Mouse (Mus musculus) liver, adult 2 months (tissue): ENCODE results near the gene Mki67. TPM values are rescaled to one million over a fixed set of nuclear protein-coding genes. Genes with fewer than 3 reads are reported as not detected.
"Not testable (repeated sequence)": the region's sequence is repeated elsewhere in the genome, so short reads cannot be mapped to it uniquely, and the experiment has no call there.

ENCODE experiments used
- DNase-seq: peaks from one replicate; pipeline ENCODE4 v3.0.0-alpha.2; 2011; ENCODE audit warnings: low read depth, low spot score; ENCODE audit errors: extremely low read depth
- H3K27ac ChIP-seq: fragments of 200-500 bp; replicated peaks from 2 replicates; pipeline ENCODE4 v1.5.1; 2012; ENCODE audit warnings: low read depth, mild to moderate bottlenecking, control low read depth, inconsistent platforms, low read length; ENCODE audit not compliant: insufficient read depth
- H3K27me3 ChIP-seq: fragments of 200-500 bp; 2 replicates; pipeline ENCODE4 v1.6.1; 2012; ENCODE audit warnings: mild to moderate bottlenecking, moderate library complexity, low read length, inconsistent platforms; ENCODE audit not compliant: control insufficient read depth, insufficient read depth
- H3K36me3 ChIP-seq: fragments of 200-500 bp; 2 replicates; pipeline ENCODE4 v1.6.1; 2012; ENCODE audit warnings: low read length, inconsistent platforms; ENCODE audit not compliant: control insufficient read depth, insufficient read depth
- H3K4me1 ChIP-seq: fragments of 200-500 bp; 2 replicates; pipeline ENCODE4 v1.6.1; 2011; ENCODE audit warnings: low read length; ENCODE audit not compliant: control insufficient read depth, insufficient read depth
- H3K4me3 ChIP-seq: fragments of 200-500 bp; 2 replicates; pipeline ENCODE4 v1.5.1; 2011; ENCODE audit warnings: low read depth, mild to moderate bottlenecking, control low read depth, low read length, moderate library complexity; ENCODE audit not compliant: insufficient read depth
- H3K79me2 ChIP-seq: fragments of 200-500 bp; 2 replicates; pipeline ENCODE4 v1.6.1; 2012; ENCODE audit warnings: inconsistent platforms, mild to moderate bottlenecking, low read length, moderate library complexity; ENCODE audit not compliant: control insufficient read depth, insufficient read depth
- H3K9ac ChIP-seq: fragments of 200-500 bp; 2 replicates; pipeline ENCODE4 v1.6.1; 2012; ENCODE audit warnings: low read depth, mild to moderate bottlenecking, control low read depth, inconsistent platforms, low read length
- CTCF ChIP-seq: fragments of 200-500 bp; IDR thresholded peaks from 2 replicates; pipeline ENCODE4 v1.5.1; 2011; ENCODE audit warnings: low read depth, low read length, control low read depth
- POLR2A ChIP-seq: fragments of 200-500 bp; IDR thresholded peaks from 2 replicates; pipeline ENCODE4 v1.6.1; 2011; ENCODE audit warnings: low read length, control low read depth; ENCODE audit not compliant: insufficient read depth; ENCODE audit errors: extremely low read depth
- whole genome bisulfite sequencing: fragments of 180-500 bp; shearing (Covaris S2); methylation state at CpG from one replicate; pipeline ENCODE4 v1.1.7; 2018; 5-methylcytosine and 5-hydroxymethylcytosine counted together
- polyA plus RNA-seq: library from polyadenylated mRNA; depleted of rRNA; stranded (reverse); fragments of >200 nt; gene quantifications from 2 replicates; pipeline ENCODE4 v1.2.3, GENCODE M21; 2012
- total RNA-seq: library from RNA; depleted of rRNA; stranded (reverse); fragments of >200 nt; gene quantifications from 2 replicates; pipeline ENCODE4 v1.2.3, GENCODE M21; 2014

The Mki67 gene
- total and polyA plus RNA-seq, 2 experiments: 0.02 to 0.65 TPM

DNA sequence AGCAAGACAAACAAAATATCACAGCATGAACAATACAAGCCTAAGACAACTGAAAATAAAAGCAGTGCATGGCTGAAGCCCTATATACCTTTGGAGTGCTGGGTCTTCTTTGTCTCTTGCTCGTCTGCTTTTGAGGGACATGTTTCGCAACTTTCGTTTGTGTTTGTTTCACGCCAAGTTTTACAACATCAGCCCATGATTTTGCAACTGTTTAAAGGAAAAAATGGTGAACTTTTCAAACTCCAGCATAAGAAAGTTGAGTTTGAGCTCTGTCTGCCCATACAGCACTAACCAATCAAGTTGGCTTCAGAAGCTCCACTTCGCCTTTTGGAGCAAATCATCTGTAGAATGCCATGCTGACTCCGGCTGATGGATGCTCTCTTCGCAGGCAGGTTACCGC, 11.9 kb downstream of the Mki67 start:
- Histone ChIP-seq H3K4me1 (peaks cover 10% of the 10 kb centered on the region), H3K9ac (no peak overlapping the region), H3K4me3 (no peak overlapping the region), H3K79me2 (no peaks in the 10 kb centered on the region), H3K27ac (no peak overlapping the region), H3K27me3 (no peaks in the 10 kb centered on the region), H3K36me3 (no peaks in the 10 kb centered on the region)
- DNase-seq: peak; percentile 94
- TF ChIP-seq CTCF (no peak), POLR2A (no peak)
- 30% methylated on average over 8 of the region's 8 CpGs for WGBS

DNA sequence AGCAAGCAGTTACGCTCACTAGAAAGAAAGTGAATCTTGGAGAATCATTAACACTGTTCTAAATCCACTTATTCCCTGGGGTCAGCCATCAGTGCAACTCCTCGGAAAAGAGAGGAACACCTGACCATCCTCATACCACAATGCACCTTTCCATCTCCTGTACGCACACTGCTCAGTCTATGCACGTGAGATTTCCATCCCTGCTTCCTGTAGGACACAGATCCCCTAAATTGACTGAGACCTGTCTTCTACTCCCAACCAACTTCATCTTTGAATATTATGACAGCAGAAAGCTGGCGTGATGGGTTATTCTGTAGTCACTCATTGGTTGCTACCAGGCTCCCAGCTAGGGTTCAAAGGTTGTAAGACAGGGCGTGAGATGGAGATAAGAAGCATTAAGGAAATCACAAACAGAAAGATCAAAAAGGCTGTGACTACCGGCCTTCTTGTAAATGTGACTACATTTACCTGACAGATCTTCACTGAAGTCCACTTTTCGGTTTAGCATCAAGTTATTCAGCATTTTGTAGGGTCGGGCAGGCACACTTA, 12.5 kb downstream of the Mki67 start:
- Histone ChIP-seq H3K4me3 (no peak overlapping the region), H3K27ac (no peak overlapping the region), H3K4me1 (peaks cover 10% of the 10 kb centered on the region), H3K27me3 (no peaks in the 10 kb centered on the region), H3K9ac (no peak overlapping the region), H3K36me3 (no peaks in the 10 kb centered on the region), H3K79me2 (no peaks in the 10 kb centered on the region)
- DNase-seq: peak; percentile 14
- WGBS: 60% methylated on average over 9 of the region's 9 CpGs
- TF ChIP-seq CTCF (no peak), POLR2A (no peak)

GRCm38 (mm10) chr7:135699351-135699750, 16.8 kb downstream of the Mki67 start:
- H3K27me3 ChIP-seq, H3K36me3 ChIP-seq, H3K27ac ChIP-seq, DNase-seq, H3K79me2 ChIP-seq, H3K9ac ChIP-seq, H3K4me3 ChIP-seq, H3K4me1 ChIP-seq: not testable (repeated sequence)
- 74% methylated on average over 6 of the region's 6 CpGs for WGBS

- no peaks in the 10 kb centered on the region for H3K27me3 ChIP-seq
- no peak overlapping the region for H3K4me3 ChIP-seq
- H3K9ac ChIP-seq: no peak overlapping the region
- H3K27ac ChIP-seq: no peak overlapping the region
- H3K4me1 ChIP-seq: no peaks in the 10 kb centered on the region; the same call in 1 of the 2 replicates
- TF ChIP-seq POLR2A (no peak), CTCF (no peak)
- no peaks in the 10 kb centered on the region for H3K36me3 ChIP-seq
- DNase-seq: no peak
- no peaks in the 10 kb centered on the region for H3K79me2 ChIP-seq
- WGBS: 97% methylated on average over 2 of the region's 2 CpGs
Observed at GRCm38 (mm10) chr7:135698362-135698761, 17.8 kb downstream of the Mki67 start.

GRCm38 (mm10) chr7:135697021-135697740, 19.0 kb downstream of the Mki67 start:
- DNase-seq, H3K27me3 ChIP-seq, H3K9ac ChIP-seq, H3K27ac ChIP-seq, H3K79me2 ChIP-seq, H3K36me3 ChIP-seq, H3K4me1 ChIP-seq, H3K4me3 ChIP-seq: not testable (repeated sequence)
- WGBS: 97% methylated on average over 5 of the region's 5 CpGs

DNA sequence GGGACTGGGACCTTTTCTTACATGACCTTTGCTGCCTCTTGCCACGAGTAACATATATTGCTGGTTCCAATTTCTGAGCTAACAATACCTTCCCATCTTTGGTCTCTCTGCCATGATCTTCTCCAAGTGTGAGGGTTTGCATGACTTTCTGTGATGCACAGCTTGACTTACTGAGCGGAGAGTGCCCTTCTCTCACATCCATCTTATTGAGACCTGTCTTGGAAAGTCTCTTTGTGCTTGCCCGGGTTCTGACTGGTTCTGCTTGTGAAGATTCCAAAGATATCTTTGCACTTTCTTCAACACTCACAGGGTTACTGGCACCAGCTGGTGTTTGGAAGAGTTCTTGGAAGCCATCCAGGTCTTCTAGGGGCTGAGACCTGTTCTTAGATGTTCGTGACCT, 20.0 kb downstream of the Mki67 start:
- Histone ChIP-seq H3K9ac (no peak overlapping the region), H3K4me3 (no peak overlapping the region), H3K36me3 (no peaks in the 10 kb centered on the region), H3K27me3 (no peaks in the 10 kb centered on the region), H3K4me1 (no peaks in the 10 kb centered on the region), H3K27ac (no peak overlapping the region), H3K79me2 (no peaks in the 10 kb centered on the region)
- DNase-seq: no peak
- TF ChIP-seq POLR2A: no peak
- no peak for TF ChIP-seq CTCF
- 92% methylated on average over 4 of the region's 4 CpGs for WGBS
